Comparison of ENCODE assay signal across 20 mouse cellular contexts in genomic region chr17:30800261-30800985, GRCm38 (mm10).
DNase-seq lines count a peak whose midpoint lies in the region; TF ChIP-seq lines count a peak whose summit lies in the region.
"Had no signal": no experiment of that assay in that cellular context is flagged by ENCODE, and none has a peak within 500 bp of the region (broad histone marks: within the 10 kb centered on the region; RNA-seq: fewer than 3 reads in every experiment).

No protein-coding gene starts in this region.

- in situ Hi-C loops in ES-E14 (cut with MboI; ENCODE audit: low sequenced_read_pairs in 2 of 2, unreplicated experiment in 2 of 2), result no loop called here

- H3K4me3 ChIP-seq in heart, embryonic 10.5 days, result no peak overlapping the region
- no peak overlapping the region for H3K4me3 ChIP-seq in ES-E14 (ENCODE audit: insufficient read depth in 1 of 2, low read depth in 1 of 2, low read length in 2 of 2, poor library complexity in 1 of 2, severe bottlenecking in 1 of 2)
- H3K4me3 ChIP-seq: embryonic facial prominence, embryonic 10.5 days; embryonic facial prominence, embryonic 12.5 days; forebrain, embryonic 13.5 days; forebrain, embryonic 15.5 days had no signal

- H3K4me1 ChIP-seq in heart, embryonic 10.5 days, result no peaks in the 10 kb centered on the region
- H3K4me1 ChIP-seq in ES-E14 (ENCODE audit: control insufficient read depth in 2 of 2, insufficient read depth in 2 of 2, low read length in 2 of 2, poor library complexity in 1 of 2), result peaks cover 0 to 2% of the 10 kb centered on the region in 2 experiments; a peak in 1 of 4 replicates
- H3K4me1 ChIP-seq: embryonic facial prominence, embryonic 10.5 days had no signal

- no peaks in the 10 kb centered on the region for H3K36me3 ChIP-seq in heart, embryonic 10.5 days
- peaks cover 19% of the 10 kb centered on the region; the same call in 1 of the 2 replicates for H3K36me3 ChIP-seq in ES-E14 (ENCODE audit: control insufficient read depth, insufficient read depth, low read length, poor library complexity, severe bottlenecking)
- H3K36me3 ChIP-seq: embryonic facial prominence, embryonic 10.5 days; embryonic facial prominence, embryonic 12.5 days; forebrain, embryonic 15.5 days had no signal

- 84% methylated on average over 19 of the region's 19 CpGs for WGBS in heart, embryonic 10.5 days

- H3K27me3 ChIP-seq in heart, embryonic 10.5 days (ENCODE audit: insufficient read depth, poor library complexity, severe bottlenecking), result no peaks in the 10 kb centered on the region
- H3K27me3 ChIP-seq: embryonic facial prominence, embryonic 12.5 days; forebrain, embryonic 13.5 days; forebrain, embryonic 15.5 days had no signal

- H3K27ac ChIP-seq in heart, embryonic 10.5 days, result no peak overlapping the region
- no peak overlapping the region for H3K27ac ChIP-seq in ES-E14 (ENCODE audit: insufficient read depth, low read depth, low read length, poor library complexity, severe bottlenecking)
- H3K27ac ChIP-seq: embryonic facial prominence, embryonic 10.5 days; embryonic facial prominence, embryonic 12.5 days; forebrain, embryonic 13.5 days; forebrain, embryonic 15.5 days had no signal

- no peak overlapping the region for H3K9ac ChIP-seq in ES-E14 (ENCODE audit: insufficient read depth, low read depth, low read length, poor library complexity, severe bottlenecking)
- H3K9ac ChIP-seq: embryonic facial prominence, embryonic 12.5 days; forebrain, embryonic 13.5 days; forebrain, embryonic 15.5 days; forebrain, postnatal 0 days had no signal

- peak; percentile 56 for DNase-seq in heart, embryonic 10.5 days (ENCODE audit: low spot score)
- no peak for DNase-seq in heart, adult 9 months (ENCODE audit: low spot score in 2 of 2)
- DNase-seq in ES-CJ7 (ENCODE audit: low read depth, low spot score), result peak; percentile 89
- peak; percentile 70 for DNase-seq in ES-E14 (ENCODE audit: low read depth, low spot score)
- peak; percentile 94 for DNase-seq in ZHBTc4 (ENCODE audit: low read depth, low spot score)
- no peak for DNase-seq in kidney, postnatal 10 days
- no peak for DNase-seq in adrenal gland, adult 8-10 months
- DNase-seq: adrenal gland, adult 2 months; adrenal gland, postnatal 14 days; adrenal gland, postnatal 36 days; cerebellum, adult 11-12 months; cerebellum, adult 2 months; cerebellum, adult 9-10 months; cerebellum, postnatal 10 days; cerebellum, postnatal 25 days; forebrain, postnatal 0 days had no signal

- no peaks in the 10 kb centered on the region for H3K9me3 ChIP-seq in heart, embryonic 10.5 days
- no peaks in the 10 kb centered on the region for H3K9me3 ChIP-seq in ES-E14 (ENCODE audit: control insufficient read depth, insufficient read depth, low read depth, low read length)
- H3K9me3 ChIP-seq: embryonic facial prominence, embryonic 12.5 days; forebrain, embryonic 13.5 days; forebrain, embryonic 15.5 days had no signal

TF ChIP-seq in ES-E14, 5 proteins besides CTCF, POLR2A, EP300 and RAD21:
- TF ChIP-seq MAFK (IDR thresholded peaks at IDR 0.05; ENCODE audit: insufficient read depth, low read depth, low read length) (no peak), ZNF384 (IDR thresholded peaks at IDR 0.05; ENCODE audit: low read depth, low read length) (peak; percentile 96)

Comparison
In these comparisons a context has a peak if more than half of its experiments do, and no peak if none do; other contexts are left out.
1. DNase-seq: peak in heart, embryonic 10.5 days (single experiment), ES-CJ7 (single experiment), ES-E14 (single experiment) and ZHBTc4 (single experiment); none in heart, adult 9 months (0 of 2), kidney, postnatal 10 days (single experiment) and adrenal gland, adult 8-10 months (single experiment).